Mouse (Mus musculus) embryonic fibroblast, embryonic 13.5 days (primary cell): ENCODE results near the gene Cenpx.

Source experiments
- CTCF ChIP-seq: IDR thresholded peaks from 2 replicates; pipeline ENCODE4 v1.5.1; 2011; ENCODE audit warnings: mild to moderate bottlenecking, control low read depth, low read length, moderate library complexity, borderline replicate concordance; ENCODE audit not compliant: insufficient read depth
- POLR2A ChIP-seq: IDR thresholded peaks from 2 replicates; pipeline ENCODE4 v1.6.1; 2011; ENCODE audit warnings: low read depth, mild to moderate bottlenecking, control low read depth, low read length, moderate library complexity

GRCm38 (mm10) chr11:120727169-120727527 is 13.6 kb upstream of the Cenpx start, which contains the start of gene Dcxr:
- TF ChIP-seq CTCF (peak; percentile 32; the same call in 1 of the 2 replicates), POLR2A (peak; percentile 94)
